Mouse (Mus musculus): ENCODE measurements at regions not wholly inside any gene's neighbourhood (a gene's known extent, or its start where the extent isn't known, plus 50 kb on each side); places are given as distances from the start of the nearest gene placed in this dataset.
"Not testable (repeated sequence)": the region's sequence is repeated elsewhere in the genome, so short reads cannot be mapped to it uniquely, and the experiment has no call there.

GRCm38 (mm10) chr17:63712937-63713336 is 149.9 kb upstream of the Fer start:
- DNase-seq, result peak; percentile 62

DNA sequence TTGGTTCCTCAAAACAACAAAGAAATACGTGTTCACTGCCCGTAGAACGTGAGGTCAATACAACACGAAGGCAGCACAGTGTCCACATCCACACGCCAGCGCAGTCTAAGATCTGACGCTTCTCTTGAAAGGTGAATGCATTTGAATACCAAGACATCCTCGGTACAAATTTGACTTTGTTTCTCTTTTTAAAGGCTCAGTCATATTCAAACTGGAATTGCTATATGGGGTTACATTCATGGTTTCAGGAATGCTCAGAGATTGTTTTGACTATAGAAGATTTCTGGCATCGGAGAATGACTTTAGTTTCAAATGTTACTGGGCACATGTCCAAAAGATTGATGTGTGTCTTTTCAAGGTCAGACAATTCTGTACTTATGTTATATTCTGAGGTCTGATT is 147.2 kb upstream of the Fer start:
- DNase-seq, result no peak

DNA sequence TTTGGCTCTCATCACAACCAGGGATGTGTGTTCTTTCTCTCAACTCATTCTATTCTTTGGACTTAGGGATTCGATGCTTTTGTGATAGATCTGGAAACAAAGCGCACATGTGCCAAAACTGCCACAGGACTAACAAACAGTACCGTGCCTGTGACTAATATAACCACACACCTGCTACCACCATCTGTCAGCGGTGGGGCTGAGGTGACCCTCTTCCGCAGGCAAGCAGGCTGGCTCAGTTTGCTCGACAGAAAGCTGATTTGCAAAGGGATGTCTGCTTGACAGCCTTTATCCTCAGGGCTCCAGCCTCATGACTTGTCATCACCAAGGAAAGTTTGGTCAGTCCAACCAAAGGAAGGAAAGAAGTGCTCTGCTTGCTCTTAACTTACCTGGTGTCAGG is 146.7 kb upstream of the Fer start:
- peak; percentile 96 for DNase-seq

- DNase-seq, result peak; percentile 52
Observed at GRCm38 (mm10) chr17:63717051-63717578, 145.7 kb upstream of the Fer start.

DNA sequence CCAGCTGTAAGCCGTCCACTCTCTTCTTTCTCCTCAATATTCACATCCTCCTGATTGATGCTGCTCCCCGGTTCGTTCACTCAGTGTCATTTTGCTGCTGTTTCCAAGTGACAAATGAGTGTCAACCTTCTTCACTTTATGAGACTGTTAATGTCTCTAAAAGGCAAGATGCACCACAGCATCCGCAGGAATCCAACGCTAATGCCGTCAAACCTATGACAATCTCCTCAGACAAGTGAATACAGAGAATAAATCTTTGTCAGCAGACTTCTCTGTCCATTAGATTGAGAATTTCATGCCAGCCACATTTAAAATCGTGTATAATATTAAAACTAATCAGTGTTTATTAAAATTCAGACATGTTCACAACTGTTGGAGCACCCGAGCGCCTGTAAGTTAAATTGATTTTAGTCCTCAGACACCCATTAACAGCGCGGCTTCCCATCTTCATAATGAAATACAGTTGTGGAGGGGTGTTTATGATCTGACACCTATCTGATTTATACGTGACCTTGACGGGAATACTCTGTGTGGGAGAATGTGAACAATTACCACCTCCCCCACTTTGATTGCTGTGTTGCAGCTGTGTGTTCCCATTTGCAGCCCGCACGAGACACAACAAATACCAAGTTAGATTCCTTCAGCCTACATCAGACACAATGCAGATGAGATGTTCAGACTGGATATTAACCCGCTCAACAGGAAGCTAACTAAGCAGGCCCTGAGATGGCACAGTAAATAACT is 143.7 kb upstream of the Fer start:
- DNase-seq, result no peak

- DNase-seq, result peak; percentile 26
Observed at GRCm38 (mm10) chr17:63719771-63720170, 143.1 kb upstream of the Fer start.

DNA sequence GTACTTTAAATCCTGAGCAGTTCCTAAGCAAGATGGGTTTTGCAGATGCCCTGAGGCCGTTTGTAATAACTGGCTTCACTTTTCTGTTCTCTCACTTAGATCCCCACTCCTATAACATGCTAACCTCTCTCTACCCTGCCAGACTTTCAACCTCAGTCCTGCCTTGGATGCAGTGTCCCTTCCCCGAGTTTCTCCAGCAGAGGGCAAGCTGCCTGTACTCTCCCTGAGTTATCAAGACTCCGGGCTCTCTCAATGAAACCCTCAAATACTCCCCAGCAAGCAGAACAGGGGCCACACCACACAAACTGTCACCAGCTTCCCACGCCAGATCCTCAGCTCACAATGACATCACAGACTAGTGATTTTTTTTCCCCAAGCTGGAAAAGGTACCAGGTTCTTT is 142.0 kb upstream of the Fer start:
- DNase-seq, result peak; percentile 33

GRCm38 (mm10) chr17:63722434-63723004 is 140.3 kb upstream of the Fer start:
- peak; percentile 40 for DNase-seq

- no peak for DNase-seq
Observed at GRCm38 (mm10) chr17:63738206-63738605, 124.7 kb upstream of the Fer start.

DNA sequence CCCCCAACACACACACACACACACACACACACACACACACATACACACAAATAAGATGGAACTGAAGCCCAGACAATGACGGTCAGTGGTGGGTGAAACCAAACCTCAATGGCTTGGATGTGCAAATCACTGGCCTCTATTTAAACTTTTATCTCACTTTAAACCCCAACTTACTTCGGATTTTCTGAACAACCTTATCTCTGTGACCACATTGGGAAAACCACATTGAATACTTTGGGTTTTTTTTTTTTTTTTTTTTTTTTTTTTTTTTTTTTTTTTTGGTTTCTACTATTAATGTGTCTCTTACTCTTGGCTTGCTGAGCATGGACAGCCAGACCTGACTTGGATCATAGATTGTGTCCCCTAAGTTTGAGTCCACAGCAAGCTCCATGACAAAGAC is 123.2 kb upstream of the Fer start:
- DNase-seq, result no peak

GRCm38 (mm10) chr17:63749257-63749656 is 113.6 kb upstream of the Fer start:
- not testable (repeated sequence) for DNase-seq

- DNase-seq, result no peak
Observed at GRCm38 (mm10) chr17:63754399-63754798, 108.5 kb upstream of the Fer start.

GRCm38 (mm10) chr17:63757896-63758695 is 104.8 kb upstream of the Fer start:
- no peak for DNase-seq

GRCm38 (mm10) chr17:63758817-63759404 is 104.0 kb upstream of the Fer start:
- no peak for DNase-seq

DNA sequence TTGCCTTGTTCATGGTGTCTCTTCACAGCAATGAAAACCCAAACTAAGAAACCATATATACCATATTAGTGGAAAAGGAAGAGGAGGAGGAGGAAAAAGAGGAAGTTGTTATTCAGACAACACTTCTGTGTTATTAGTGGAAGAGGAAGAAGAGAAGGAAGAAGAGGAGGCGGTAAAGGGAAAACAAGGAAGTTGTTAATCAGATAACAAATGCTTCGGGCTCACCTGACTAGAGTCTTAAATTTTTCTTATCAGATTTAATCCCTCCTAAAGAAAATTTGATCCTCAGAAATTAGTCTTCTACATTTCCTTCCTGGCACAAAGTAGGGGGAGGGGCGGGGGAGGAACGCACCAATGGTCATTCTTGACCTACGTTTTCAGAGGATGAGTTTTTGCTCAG is 101.8 kb upstream of the Fer start:
- DNase-seq, result no peak

- no peak for DNase-seq
Observed at GRCm38 (mm10) chr17:63771111-63771510, 91.8 kb upstream of the Fer start.

GRCm38 (mm10) chr17:63784381-63785116 is 78.3 kb upstream of the Fer start:
- DNase-seq, result no peak

DNA sequence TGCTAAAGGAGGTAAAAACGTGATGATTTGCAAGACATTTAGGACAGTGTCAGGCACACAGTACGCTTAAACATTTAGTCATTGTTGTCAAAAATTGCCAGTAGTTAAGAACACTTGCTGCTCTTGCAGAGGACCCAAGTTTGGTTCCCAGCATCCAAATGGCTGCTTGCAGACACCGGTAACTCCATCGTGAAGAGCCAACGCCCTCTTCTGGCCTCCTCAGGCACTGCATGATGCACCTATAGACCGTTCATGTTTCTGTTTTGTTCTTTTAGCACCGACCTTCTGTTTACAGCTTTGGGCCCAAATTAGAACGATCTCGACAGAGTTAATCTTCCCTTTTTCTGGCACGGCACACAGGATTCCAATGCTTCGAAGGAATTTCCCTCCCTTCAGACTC is 76.4 kb upstream of the Fer start:
- DNase-seq, result no peak

- DNase-seq, result peak; percentile 19
Observed at GRCm38 (mm10) chr17:63794352-63794751, 68.5 kb upstream of the Fer start.

DNA sequence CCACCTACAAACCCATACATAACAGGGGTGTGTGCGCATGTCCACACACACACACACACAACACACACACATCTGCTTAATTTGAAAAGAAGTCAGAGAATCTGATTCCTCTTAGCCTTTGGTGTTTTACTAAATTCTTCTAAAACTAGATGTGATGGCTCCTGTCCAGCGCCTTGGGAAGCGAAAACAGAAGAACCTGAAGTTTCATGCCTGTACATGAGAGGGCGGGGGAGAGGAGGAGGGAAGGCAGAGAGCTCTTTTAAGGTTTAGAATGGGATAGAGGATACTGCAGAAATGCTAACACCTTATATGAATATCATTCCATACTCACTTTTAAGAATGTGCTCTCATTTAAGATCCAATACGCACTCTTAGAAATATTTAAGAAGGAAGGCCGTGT is 64.5 kb upstream of the Fer start:
- no peak for DNase-seq

DNA sequence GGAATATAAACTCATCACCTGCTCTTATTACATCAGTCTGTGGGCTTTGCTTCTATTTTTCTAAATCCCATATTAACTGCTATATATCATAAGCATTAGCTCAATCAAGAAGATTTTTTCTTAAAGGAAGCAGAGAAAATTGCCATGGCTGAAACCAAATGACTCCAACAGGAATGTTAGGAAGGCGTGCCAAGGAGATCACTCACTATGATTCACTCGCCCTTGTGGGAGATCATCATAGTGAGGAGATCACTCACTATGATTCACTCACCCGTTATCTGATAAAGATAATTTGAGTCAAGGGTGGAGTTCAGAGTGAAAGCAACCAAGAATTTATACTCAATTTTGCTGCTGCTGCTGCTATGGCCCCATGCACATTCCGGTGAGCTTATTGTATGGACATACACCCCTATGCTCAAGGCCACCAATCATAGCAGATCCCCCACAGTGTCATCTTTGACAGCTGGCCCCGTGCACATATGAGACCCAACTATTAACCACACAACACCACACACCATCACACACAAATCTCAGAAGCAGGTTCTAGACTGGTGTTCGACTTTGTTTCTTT is 63.8 kb upstream of the Fer start:
- DNase-seq, result no peak

DNA sequence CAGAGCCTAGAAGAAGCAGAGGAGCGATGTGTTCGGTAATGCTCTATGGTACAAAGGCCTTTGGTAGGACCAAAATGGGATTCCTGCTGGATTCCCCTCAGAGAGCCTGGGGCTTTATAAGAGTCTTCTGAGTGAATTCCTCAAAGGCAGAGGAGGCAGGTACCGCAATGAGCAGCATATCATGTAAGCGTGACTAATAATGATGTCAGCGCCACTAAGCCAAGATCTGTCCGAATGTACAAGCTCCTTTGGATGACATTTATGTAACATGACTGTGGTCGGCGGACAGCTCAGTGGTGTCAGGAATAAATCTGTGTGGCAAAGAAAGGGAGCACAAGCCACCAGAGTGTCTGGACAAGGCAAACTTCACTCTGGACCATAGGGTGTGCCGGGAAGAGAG is 61.5 kb upstream of the Fer start:
- no peak for DNase-seq
